Mouse (Mus musculus) cerebellum, adult 11 months (tissue): ENCODE measurements around the gene Olfr1387.
"Not testable (repeated sequence)": the region's sequence is repeated elsewhere in the genome, so short reads cannot be mapped to it uniquely, and the experiment has no call there.

ENCODE experiments used
- DNase-seq: peaks from one replicate; pipeline ENCODE4 v3.0.0; 2022

Gene Olfr1387

DNA sequence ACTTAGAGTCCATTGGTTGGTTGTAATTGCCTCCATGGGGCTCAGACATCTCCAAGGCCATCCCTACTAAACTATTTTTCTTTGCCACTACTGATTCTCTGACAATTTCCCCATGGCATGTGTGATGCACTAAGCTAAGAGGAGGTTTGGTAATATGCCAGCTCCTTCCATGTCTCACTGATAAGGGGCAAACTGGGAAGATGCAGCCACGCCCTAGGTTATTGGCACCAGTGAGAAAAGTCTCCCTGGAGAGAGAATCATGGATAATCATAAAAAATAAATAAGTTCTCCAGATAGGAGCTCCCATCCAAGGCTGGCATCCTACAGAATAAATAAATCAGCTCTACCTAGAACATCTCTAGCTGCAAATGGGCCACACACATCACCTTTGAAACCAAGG is at the start of gene Olfr1387:
Olfr1387 (plus strand) TSS at position 301 of the 400 bp plus-strand sequence.
- DNase-seq, result no peak

DNA sequence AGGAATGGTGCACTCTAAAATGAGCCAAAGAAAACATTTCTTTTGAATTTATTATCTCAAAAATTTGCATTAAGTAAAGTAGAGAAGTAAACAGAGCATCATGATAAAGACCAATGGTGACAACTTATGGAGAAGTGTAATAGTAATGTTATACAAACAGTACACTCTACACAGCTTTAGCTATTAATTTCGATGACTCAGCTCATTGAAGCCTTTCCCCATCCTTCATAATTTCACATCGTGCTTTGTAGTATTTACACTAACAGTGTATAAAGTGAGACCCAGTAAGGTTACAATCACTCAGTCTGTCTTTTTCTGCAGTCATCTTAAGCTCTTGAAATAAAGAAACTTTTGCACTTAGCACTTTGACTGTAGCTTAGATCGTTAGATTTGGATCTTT is 48.4 kb upstream of the Olfr1387 start:
- no peak for DNase-seq

DNA sequence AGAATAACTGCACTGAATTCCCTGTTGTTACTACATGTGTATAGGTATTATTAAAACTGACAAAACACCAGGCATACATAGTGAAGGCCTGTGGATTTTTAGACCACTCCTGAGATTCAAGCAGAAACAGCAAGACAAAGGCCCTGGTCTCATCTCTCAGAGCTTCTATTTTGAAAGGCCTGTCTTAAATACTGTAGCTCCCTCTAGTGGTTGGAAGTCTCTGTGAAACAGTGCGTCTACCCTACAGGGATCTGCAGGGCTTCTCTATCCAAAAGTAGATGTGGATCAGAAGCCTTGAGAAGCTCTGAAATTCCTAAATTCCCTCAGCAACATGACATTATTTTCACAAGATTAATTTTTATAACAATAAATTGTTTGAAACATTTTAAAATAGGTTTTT is 44.6 kb upstream of the Olfr1387 start:
- DNase-seq, result no peak

- DNase-seq, result no peak
Measured at GRCm38 (mm10) chr11:49422767-49423166, 32.4 kb upstream of the Olfr1387 start, which contains the start of gene Olfr1389. Gene Olfr1389, plus strand, starts transcription at chr11:49423067.

DNA sequence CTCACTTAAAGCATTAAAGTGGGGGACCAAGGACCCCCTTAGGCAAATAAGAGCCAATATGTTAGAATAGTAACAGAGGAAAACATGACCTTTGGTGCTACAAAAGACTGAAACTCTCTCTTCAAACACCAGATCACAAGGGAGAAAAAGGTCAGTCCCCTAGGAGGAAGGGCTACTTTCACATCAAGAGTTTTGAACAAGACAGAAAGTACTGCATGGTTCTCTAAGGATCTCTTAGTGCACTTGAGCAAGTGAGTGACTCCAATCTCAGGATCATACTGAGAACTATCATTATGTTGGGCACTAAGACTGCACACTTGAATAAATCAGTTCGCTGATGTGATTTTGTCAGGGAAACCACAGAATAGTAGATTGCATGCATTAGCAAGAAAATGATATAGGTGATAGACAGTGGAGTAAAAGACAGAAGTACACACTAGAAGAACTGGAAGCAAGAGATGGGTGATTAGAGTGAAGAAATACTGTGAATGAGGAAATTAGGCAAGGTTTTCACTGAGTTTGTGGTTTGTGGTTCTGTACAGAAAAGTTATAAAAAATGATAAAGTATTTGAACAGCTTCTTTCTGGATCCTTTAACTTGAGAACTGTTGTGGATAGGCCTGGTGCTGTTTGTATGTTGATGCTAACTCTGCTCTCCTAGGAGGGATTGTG is 29.8 kb upstream of the Olfr1387 start:
- no peak for DNase-seq

GRCm38 (mm10) chr11:49429641-49430040 is 25.5 kb upstream of the Olfr1387 start:
- no peak for DNase-seq

DNA sequence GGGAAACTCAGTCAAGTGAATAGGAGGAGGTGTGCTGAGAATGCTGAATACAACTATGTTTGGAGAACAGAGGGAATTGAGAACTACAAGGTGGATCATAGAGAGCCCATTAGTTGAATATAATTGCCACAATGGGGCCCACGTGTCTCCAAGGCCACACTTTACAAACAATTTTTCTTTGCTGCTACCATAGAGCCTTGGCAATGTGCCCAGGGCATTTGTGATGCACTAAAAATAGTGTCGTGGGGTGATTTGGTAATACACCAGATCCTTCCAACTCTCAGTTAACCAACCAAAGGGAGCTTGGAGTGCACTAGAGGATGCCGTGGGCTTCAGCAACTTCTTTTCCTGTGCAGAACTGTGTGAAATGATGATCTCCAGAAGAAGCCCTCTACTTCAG is 18.7 kb upstream of the Olfr1387 start, which contains the start of gene Olfr1388:
Olfr1388 (plus strand) TSS at position 214 of the 400 bp plus-strand sequence.
- no peak for DNase-seq

- DNase-seq, result not testable (repeated sequence)
Measured at GRCm38 (mm10) chr11:49464746-49465145, 9.6 kb downstream of the Olfr1387 start, which contains the start of gene Olfr1386. Gene Olfr1386, plus strand, starts transcription at chr11:49465046.

DNA sequence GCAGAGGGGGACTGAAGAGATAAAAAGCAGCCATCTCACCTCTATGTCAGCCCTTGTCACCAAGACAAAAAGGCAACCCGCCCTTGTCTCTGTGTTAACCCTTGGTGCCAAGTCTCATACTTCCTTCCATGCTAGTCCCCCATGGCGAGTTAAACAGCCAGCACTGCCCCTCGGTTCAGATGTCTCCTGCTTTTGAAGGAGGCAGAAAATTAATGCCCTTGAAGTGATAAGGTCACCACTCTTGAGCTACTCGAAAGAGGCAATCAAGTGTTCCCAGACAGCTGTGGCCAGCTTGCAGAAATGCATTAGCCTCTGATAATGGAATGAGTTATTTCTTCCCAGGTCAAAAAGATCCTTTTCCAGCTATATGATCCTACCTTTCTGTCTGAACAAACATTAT is 30.8 kb downstream of the Olfr1387 start:
- no peak for DNase-seq

DNA sequence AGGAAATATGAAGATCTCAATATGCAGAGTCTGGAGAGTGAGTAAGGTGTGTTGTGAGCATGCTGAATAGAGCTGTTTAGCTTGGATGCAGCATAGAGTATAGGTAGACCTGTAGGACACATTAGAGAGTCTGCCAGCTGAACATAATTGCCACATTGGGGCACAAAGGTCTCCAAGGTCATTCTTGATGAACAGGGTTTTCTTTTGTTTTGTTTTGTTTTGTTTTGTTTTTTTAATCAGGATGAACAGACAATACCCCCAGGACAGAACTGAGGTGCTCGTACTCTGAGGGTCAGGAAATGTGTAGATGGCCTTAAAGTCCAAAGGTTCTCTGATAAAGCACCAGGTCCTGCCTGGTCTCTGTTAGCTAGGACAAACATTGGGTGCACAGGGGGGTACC is 33.6 kb downstream of the Olfr1387 start, which contains the start of gene Olfr1385:
Olfr1385 (plus strand) TSS at position 301 of the 400 bp plus-strand sequence.
- DNase-seq, result not testable (repeated sequence)
